Mouse (Mus musculus): ENCODE data around the gene S100g.

GRCm38 (mm10) chrX:162915697-162916096, 48.7 kb downstream of the S100g start:
- TF ChIP-seq CTCF (IDR thresholded peaks at IDR 0.05; ENCODE audit: extremely low read depth, insufficient read depth, low read length): peak; percentile 62
- no peak for TF ChIP-seq POLR2A (IDR thresholded peaks at IDR 0.05; ENCODE audit: extremely low read depth, insufficient read depth, low read length)

All from cortical plate, adult 2 months (tissue).